Mouse (Mus musculus) gonadal fat pad, adult 2 months (tissue): ENCODE results near the gene Timm10. TPM values are rescaled to one million over a fixed set of nuclear protein-coding genes. Genes with fewer than 3 reads are reported as not detected.

Source experiments
- DNase-seq: peaks from one replicate; pipeline ENCODE4 v3.0.0-alpha.2; 2012; ENCODE audit warnings: low read depth
- polyA plus RNA-seq: library from polyadenylated mRNA; depleted of rRNA; stranded (reverse); fragments of >200 nt; gene quantifications from 2 replicates; pipeline ENCODE4 v1.2.3, GENCODE M21; 2012; rRNA removed

Timm10 gene
- polyA plus RNA-seq, 1 experiment: 47.1 TPM

DNA sequence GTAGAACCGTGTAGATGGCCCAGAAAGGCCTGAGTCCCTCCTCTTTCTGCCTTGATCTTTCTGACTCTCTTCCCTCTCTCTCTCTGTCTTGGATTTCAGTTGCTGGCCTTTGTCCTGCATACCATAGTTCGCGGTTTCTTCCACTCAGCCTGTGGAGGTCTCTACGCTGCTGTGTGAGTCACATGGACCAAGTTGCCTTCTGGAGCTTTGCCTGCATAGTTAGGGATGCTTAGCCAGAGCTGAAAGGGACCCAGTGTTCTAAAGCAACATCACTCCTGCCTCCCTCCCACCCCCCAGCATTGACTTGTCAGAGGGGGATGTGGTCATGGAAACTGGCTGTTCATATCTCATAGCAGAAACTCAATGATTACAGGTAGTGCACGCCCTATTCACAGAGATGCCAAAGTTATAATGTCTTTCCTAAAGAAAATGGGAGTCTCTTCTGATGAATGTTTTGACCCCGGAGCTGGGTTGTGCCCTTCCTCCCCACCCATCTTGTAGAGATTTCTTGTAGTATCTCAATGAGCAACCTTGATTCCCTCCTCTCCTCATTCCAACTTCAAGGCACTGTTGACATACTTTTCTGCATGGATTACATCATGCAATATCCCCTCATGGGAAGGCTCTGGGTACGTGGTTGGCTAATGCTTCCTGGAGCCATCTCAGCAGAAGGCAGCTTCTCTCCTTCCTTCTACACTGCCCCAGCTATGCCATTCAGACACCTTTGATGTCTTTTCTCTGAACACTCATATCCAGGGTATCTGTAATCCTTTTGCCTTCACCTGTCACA, 33.4 kb downstream of the Timm10 start:
- no peak for DNase-seq

DNA sequence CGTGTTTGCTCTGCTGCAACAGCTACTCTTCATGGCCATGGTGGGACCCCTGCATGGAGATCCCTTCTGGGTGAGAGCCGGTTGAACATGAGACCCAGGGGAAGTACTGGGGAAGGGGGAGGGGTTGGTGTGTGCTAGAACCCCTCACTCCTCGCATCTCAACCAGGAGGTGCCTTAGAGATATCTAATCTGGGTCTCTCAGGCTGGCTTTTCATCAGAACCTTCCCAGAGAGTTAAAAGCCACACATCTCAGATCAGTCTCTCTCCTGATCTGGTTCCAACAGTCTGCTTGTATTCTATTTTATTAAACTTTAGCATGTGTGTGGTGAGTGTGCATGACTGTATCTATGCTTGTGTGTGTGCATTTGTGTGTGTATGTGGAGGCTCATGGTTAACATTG, 34.6 kb downstream of the Timm10 start:
- no peak for DNase-seq

DNA sequence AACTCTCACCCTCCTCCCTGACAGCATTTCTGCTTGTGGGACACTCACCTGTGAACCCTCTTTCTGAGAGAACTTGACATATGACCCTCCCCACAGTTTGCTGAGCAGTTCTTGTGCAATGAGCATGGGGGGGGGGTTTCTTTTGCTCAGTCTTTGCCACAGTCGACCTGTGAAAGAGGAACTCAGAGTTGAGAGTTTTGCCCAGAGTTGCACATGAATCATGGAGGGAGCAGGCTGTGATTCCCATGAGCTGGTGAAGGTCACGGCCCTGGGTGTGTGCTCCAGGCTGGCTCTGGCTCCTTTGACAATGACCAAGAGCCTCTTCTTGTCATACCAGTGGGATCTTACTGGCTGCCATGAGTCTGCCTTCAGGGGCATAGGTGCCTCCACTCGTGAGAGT, 35.4 kb downstream of the Timm10 start:
- no peak for DNase-seq

DNA sequence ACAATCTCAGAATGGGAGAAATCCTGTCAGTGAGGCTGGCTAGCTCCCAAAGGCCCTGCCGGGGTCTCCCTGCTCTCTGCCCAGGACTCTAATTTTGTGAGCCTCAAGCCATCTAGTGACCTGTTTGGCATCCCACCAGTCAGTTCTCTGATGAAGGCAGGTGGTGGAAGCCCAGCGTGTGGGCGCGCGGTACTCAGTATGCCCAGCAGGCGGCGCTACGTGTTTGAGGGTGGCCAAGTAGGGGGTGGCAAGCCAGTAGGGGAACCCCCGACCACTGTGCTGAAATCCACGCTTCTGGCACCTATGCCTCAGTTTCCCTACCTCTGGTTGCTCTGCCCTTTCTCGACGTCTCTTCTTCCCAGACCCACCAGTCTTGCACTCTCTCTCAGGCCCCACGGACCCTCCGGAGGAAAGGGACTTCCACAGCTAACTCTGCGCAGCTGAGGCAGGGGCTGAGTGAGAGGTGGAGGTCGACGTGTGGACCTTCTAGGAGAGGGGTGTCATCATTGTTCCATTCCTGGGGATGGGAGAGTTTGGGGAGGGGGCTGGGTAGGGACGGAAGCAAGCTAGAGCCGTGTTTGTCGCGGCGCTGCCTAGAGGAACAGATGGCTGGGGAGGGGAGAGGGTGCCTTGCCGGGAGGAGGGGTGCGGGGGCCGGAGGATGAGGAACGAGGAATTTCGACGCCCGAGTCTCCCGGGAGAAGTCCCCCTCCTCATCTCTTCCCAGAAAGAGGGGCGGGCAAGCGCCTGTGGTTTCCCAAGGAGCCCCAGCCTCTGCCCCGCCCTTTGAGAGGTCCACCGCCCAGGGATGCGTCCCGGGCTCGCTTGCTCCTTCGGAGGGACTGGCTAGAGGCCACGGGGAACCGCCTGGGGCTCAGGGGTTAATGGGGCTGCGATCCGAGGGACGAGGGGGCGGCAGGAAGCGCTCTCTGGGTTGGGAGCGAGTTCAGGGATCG, 39.1 kb downstream of the Timm10 start:
- DNase-seq: no peak

DNA sequence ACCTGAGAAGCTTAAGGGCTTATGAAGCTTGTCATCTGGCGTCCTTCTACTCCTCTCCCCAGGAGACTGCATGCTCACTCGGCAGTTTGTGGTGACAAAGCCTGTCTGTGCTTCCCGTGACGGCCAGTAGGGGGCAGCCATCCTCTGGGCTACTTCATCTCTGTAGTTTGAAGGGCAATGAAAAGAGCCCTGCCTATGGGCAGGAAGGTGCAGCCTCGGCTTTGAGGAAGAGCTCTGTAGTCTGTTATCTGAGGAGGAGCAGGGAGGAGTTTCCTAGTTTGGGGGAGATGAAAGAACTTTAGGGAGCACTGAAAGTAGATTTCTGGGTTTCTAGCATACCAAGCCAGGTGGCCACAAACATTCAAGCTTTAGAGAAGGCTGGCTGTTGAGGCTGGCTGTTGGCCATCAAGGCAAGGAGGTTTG, 41.7 kb downstream of the Timm10 start:
- no peak for DNase-seq

DNA sequence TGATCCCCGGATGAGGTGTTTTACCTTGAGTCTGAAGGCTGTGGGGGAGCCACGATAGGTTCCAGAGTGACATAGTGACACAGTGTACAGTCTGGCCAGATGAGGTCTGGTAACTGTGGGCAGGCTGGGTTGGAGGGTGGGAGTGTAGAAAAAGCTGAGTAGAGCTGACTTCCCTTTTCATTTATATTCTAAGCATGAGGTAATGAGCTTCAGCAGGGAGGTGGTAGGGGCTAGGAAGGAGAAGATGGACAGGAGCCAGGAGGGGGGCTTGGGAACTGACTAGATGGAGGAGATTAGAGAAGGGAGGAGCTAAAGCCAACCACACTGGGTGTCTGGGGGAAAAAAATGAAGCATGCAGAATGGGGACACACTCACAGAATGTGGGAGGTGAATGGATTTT, 42.2 kb downstream of the Timm10 start:
- no peak for DNase-seq

DNA sequence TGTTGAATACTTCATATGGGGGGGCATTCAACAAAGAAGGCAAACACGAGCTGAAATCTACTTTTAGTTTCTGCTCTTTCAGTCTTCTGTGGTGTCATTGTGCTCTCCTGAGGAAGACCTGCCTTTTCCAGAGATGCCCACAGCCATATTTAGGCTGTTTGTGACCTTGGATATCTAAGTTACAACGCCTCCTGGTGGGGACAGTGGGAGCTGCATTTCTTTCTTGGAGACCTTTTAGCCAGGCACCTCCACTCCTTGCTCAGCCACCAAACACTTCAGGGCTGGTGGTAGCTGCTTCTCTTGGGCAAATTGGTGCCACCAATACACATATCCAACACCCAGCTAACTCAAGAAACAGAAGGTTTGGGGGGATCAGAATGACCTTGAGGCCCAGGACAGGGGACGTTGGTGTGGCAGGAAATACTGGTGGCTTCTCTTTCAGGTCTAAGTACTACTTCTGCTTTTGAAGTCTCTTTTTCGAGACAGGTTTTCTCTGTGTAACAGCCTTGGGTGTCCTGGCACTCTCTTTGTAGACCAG, 43.9 kb downstream of the Timm10 start:
- no peak for DNase-seq

DNA sequence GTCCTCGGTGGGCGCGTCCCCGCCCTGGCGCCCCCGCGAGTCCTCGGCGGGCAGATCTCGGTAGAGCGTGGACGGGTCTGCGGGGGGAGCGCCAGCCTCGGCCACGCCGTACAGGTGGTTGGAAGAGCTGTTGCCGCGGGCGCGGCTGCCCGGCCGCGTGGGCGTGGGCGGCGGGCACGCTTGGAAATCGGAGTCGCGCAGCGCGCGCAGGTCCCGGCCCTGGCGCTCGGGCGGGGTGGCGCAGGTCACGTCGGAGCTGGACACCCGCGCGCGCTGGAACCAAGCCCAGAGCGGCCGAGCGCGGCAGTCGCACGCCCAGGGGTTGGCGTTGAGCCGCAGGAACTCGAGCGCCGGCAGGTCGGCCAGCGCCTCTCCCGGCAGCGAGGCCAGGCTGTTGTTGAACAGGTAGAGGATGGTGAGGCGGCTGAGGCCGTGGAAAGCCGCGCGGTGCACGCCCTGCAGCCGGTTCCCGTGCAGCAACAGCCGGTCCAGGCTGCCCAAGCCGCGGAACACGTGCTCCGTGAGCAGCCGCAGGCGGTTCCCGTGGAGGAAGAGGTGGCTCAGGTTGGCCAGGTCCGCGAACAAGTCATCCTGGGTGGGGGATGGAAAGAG, 45.4 kb downstream of the Timm10 start:
- DNase-seq: no peak

DNA sequence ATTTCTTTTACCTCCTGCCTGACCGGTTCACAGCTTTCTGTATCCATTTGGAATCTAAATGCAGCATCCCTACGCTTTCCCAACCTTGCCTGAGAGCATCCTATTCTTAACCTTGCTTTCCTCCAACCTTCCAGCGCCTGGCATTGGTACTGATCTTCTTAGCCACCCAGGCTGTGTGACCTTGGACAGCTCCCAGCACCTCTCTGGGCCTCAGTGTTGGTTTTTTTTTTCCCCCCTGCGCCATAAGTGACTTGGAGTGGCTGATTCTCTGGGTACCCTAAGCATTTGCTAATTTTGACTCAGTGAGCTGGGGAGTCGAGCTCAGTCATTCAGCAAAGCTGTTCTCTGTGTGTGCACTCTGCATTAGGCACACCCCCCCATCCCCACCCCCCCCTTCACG, 49.0 kb downstream of the Timm10 start:
- no peak for DNase-seq

Other genes with a start within 250 kb of the Timm10 start
- 64.2 and 70.1 TPM in 2 replicates for gene Ctnnd1, start 176.2 kb upstream of the Timm10 start, polyA plus RNA-seq
- not detected in 2 replicates for gene Btbd18, start 167.9 kb upstream of the Timm10 start, polyA plus RNA-seq
- 40.7 and 40.9 TPM in 2 replicates for gene Selenoh, start 156.2 kb upstream of the Timm10 start, polyA plus RNA-seq
- not detected in 2 replicates for gene Gm28635, start 149.0 kb upstream of the Timm10 start, polyA plus RNA-seq
- 11.7 and 15.3 TPM in 2 replicates for gene Med19, start 148.6 kb upstream of the Timm10 start, polyA plus RNA-seq
- 93.5 and 97.4 TPM in 2 replicates for gene Tmx2, start 147.9 kb upstream of the Timm10 start, polyA plus RNA-seq
- 60.7 and 61.8 TPM in 2 replicates for gene Zdhhc5, start 111.8 kb upstream of the Timm10 start, polyA plus RNA-seq
- gene Clp1, start 99.6 kb upstream of the Timm10 start, polyA plus RNA-seq: 16.8 and 18.8 TPM in 2 replicates
- 1.4 and 1.7 TPM in 2 replicates for gene Ypel4, start 92.9 kb upstream of the Timm10 start, polyA plus RNA-seq
- 3.0 and 3.5 TPM in 2 replicates for gene Gm19426, start 83.3 kb upstream of the Timm10 start, polyA plus RNA-seq
- 547 and 588 TPM in 2 replicates for gene Serping1, start 51.6 kb upstream of the Timm10 start, polyA plus RNA-seq
- 24.8 and 26.9 TPM in 2 replicates for gene Ube2l6, start 28.2 kb upstream of the Timm10 start, polyA plus RNA-seq
- not detected in 2 replicates for gene Smtnl1, start 4.3 kb upstream of the Timm10 start, polyA plus RNA-seq
- gene Slc43a1, start 11.9 kb downstream of the Timm10 start, polyA plus RNA-seq: 16.9 and 21.9 TPM in 2 replicates
- 7.6 and 8.4 TPM in 2 replicates for gene Rtn4rl2, start 59.7 kb downstream of the Timm10 start, polyA plus RNA-seq
- gene Slc43a3, start 109.6 kb downstream of the Timm10 start, polyA plus RNA-seq: 88.9 and 136 TPM in 2 replicates
- gene Prg2, start 153.5 kb downstream of the Timm10 start, polyA plus RNA-seq: 0.23 TPM in 1 of 2 replicates, not detected in the other
- not detected in 2 replicates for gene Prg3, start 161.2 kb downstream of the Timm10 start, polyA plus RNA-seq
- gene Ssrp1, start 210.2 kb downstream of the Timm10 start, polyA plus RNA-seq: 97.4 and 106 TPM in 2 replicates
- 2.4 and 2.6 TPM in 2 replicates for gene P2rx3, start 210.5 kb downstream of the Timm10 start, polyA plus RNA-seq
- 91.0 and 121 TPM in 2 replicates for gene Tnks1bp1, start 221.0 kb downstream of the Timm10 start, polyA plus RNA-seq